Mouse (Mus musculus) natural killer cell, adult 2 months (primary cell): ENCODE data around the gene Cd28.
A peak's percentile ranks its signal among the peaks of the same experiment; 100 is the strongest.

Experiments
- DNase-seq, 2 experiments: peaks; one replicate each; pipeline ENCODE4 v3.0.0; 2022; ENCODE audit warnings: low spot score in 2 of 2

Cd28 gene

DNA sequence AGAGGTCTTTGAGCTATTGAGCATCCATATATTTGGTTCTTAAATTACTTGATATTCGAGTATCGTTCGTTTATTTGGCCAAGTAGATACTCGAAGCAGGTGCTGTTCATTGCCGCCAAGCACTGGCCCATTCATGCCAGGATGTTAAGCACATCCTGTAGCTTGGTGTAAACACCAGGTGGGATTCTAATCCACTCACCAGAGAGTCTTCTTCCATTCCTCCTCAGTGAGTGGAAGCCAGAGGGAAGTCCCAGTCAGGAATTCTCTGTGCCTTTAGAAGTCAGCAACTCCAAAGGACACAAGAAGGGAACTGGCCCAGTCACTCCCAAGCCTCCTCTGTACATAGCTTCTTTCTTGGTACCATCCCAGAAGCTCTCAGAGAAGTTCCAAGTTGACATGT, at the start of gene Cd28:
Gene Cd28 (plus strand): TSS at position 234 of the 400 bp plus-strand sequence.
- DNase-seq, result no peak

DNA sequence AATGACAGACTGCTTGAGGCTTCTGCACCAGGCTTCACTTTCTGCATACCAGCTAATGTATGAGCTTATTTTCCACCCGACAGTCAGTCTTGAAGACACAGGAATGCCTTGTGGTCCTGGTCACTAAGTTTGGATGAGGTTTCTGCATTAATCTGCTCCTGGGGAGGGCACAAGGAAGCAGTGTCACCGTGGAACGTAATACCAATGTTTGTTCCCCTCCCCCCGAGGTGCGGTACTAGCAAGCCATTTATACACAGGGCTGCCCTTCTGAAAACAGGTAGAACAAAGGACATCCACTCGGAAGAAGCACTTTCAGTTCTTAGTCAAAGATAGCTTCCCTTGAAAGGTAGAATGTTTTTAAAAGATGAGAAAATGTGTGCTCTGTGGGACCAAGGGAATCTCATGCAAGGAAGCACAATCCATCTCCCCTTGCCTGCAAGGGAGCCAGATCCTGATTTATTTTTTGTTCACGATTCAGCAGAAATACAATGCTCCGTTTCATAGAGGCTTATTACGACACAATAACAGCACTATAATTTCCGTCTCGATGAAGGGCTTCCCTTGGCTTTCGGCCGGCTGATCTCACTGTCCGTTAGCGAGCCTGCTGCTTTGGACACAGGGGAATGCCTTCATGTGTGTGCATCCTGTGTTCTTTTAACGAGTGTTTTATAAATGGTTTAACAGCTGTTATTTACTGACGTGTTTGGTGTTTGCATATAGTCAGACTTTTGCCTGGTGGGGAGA, 48.6 kb upstream of the Cd28 start:
- no peak for DNase-seq

DNA sequence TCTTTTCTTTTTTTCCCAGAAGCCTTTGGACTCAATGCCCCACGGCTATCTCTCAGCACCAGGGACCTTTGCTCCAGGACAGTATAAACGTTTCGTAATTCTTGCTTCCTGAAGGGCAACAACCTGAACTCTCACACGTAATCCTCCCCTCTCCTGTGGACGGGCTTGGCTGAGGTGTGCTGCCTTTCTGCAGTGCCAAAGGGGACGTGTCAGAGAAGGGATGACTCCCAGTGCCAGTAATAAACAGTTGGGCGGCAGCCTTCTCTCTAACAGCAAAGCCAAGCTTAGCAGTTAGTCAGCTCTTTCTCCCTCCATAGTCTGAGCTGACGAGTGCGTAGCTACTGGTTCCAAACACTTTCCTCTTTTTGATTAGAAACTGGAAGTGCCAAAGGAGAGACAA, 47.6 kb upstream of the Cd28 start:
- DNase-seq, result no peak

DNA sequence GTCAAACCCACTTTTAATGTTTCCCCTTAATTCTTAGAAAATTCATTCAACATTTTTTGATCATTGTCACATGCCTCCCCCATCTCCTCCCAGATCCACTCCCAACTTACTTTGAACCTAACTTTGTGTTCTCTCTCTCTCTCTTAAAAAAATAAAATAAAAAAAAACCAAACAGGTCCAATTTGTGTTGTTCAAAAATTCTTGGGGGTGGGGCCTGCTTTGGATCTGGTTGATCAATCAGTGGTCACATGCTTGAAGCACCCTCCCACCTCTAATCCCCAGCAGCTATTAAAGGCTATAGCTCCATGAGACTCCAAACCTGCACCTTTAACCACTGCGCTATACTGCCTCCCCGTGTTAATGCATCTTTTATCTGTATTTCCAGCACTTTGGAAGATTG, 46.9 kb upstream of the Cd28 start:
- no peak for DNase-seq

GRCm38 (mm10) chr1:60670172-60670571, 46.4 kb upstream of the Cd28 start:
- no peak for DNase-seq

DNA sequence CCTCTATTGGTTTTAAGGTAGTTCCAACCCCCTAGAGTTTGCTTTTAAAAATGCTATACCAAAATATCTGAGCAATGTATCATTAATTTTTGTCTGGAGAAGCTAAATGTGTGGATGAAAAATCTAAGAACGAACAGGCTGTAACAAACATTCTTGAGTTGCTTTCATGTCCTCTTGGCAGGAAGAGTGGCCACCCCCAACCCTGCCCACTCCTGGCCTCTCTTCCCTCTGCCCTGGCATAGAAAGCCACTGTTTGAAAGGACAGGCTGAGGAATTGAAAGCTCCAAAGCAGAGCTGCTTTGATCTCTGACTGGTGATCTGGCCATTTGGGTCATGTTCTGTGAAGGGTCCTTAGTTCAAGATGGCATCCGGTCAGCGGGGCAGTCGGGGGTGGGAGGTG, 32.8 kb upstream of the Cd28 start:
- DNase-seq, result no peak

DNA sequence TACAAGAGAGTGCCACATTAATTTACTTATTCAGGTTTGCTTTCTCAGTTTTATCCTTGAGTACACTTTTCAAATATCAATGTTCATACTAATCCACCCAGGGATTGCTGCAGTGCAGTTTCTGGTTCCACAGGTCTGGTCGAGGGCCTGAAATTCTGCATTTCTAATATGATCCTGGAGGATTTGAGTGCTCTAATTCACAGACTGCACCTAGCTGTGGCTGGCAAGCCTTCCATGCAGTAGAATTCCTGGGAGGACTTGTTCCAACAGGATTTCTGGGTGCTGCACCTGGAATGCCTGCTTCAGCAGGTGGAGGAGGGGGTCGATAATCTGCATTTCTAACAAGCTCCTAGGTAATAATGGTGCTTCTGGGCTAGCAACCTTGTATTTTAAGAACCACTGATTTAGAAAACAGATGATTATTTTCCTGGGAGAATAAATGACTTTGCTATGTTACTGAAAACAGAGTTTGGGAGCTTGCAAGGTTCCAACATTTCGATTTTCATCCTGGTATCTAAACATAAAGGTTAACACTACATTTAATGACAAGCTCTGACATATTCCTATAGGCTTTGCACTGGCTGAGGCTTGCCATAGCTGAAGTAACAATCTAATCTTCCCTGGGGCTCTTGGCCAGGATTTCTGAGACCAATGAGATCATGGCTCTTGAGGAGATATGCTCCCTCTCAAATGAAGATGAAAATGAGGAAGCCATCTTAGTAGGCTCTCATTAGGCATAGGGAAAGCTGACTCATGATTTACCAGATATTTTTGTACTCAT, 20.3 kb upstream of the Cd28 start:
- DNase-seq, result no peak

- peak; percentile 33 to 40 for DNase-seq
Measured at GRCm38 (mm10) chr1:60702641-60703040, 14.0 kb upstream of the Cd28 start.

GRCm38 (mm10) chr1:60713238-60713637, 3.4 kb upstream of the Cd28 start:
- no peak for DNase-seq

GRCm38 (mm10) chr1:60715651-60716196, 876 bp upstream of the Cd28 start:
- DNase-seq, result no peak

DNA sequence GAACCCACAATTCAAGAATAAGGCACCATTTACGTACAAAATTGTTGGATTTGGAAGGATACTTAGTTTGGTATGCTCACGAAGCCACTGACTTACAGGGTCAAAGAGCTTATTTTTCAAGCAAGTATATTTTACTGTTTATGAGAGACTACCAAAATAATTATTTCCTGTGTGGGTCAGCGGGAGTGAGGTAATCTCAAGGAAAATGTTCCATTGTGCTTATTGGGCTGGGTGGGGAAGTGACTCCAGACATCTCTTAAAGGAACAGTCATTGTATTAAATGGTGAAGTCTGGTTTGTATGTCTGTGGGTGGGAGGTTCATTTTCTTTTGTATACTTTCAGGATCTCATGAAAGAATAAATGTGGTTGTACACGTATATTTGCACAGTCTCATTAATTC, 2.0 kb downstream of the Cd28 start:
- no peak for DNase-seq

- DNase-seq, result no peak
Measured at GRCm38 (mm10) chr1:60723555-60723954, 7.0 kb downstream of the Cd28 start.

GRCm38 (mm10) chr1:60731940-60732339, 15.3 kb downstream of the Cd28 start:
- DNase-seq, result no peak

DNA sequence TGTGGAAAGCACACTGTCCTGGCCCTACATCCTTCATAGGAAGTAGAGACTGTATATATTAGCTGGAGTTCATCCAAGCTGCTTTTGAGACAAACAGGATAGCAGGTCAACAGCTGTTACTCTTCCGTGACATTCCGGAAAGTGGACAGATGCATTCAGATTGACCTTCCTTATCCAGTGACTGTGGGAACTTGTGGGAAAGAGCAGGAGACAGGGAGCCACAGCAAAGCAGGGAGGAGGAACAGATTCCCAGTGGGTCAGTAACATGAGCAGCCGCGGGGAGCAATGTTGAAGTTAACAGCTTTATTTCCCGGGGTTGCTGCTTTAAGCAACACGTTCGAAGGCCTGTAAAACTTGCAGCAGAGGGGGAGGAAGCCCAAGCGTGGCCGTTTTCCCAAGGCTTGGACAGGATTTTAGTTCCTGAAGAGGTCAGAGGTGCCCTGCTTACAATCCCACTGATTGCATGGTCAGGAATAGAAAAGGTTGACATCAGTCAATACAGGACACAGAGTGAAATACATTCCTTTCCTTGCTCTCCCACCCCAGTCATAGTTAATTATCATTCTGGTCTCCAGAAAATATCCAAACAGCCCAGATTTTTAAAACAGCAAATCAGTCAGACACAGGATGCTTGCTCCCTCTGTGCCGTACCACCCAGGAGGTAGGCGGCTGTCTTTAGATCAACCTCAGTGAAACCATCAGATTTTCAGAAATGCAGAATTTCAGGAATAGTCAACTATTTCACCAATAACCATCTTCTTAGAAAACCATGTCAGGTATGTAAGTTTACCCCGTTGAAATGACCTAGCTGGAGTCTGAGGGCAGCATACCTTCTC, 18.7 kb downstream of the Cd28 start:
- DNase-seq, result no peak

- no peak for DNase-seq
Measured at GRCm38 (mm10) chr1:60735908-60736280, 19.3 kb downstream of the Cd28 start.

GRCm38 (mm10) chr1:60744266-60744665, 27.7 kb downstream of the Cd28 start:
- DNase-seq, result peak in 1 of 2 experiments; percentile 34

- DNase-seq, result no peak
Measured at GRCm38 (mm10) chr1:60745664-60746063, 29.1 kb downstream of the Cd28 start.

- DNase-seq, result peak; percentile 79 to 88
Measured at GRCm38 (mm10) chr1:60746153-60746552, 29.6 kb downstream of the Cd28 start.

- DNase-seq, result no peak
Measured at GRCm38 (mm10) chr1:60746856-60747255, 30.3 kb downstream of the Cd28 start.

GRCm38 (mm10) chr1:60748286-60748685, 31.7 kb downstream of the Cd28 start:
- no peak for DNase-seq

DNA sequence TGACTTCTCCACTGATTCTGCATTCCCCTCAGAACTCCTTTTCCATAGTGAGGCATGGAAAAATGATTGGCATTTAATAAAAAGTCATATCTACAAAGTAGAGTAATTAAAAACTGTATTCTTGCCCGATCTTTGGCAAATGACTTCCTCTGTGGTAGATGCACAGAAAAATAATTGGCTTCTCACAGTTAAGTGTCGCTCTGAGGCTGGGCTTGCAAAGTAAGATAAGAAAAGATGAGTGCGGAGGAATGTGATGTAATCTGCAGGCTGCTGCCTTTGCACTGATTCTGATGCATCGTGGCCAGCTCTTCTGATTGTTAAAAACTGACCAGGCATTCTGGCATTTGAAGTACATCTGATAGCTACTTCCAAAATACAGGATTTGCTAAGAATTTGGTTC, 32.3 kb downstream of the Cd28 start:
- DNase-seq, result no peak

- no peak for DNase-seq
Measured at GRCm38 (mm10) chr1:60749346-60749840, 32.8 kb downstream of the Cd28 start.
